Mouse (Mus musculus): ENCODE results near the gene Clec2l.

Clec2l gene

DNA sequence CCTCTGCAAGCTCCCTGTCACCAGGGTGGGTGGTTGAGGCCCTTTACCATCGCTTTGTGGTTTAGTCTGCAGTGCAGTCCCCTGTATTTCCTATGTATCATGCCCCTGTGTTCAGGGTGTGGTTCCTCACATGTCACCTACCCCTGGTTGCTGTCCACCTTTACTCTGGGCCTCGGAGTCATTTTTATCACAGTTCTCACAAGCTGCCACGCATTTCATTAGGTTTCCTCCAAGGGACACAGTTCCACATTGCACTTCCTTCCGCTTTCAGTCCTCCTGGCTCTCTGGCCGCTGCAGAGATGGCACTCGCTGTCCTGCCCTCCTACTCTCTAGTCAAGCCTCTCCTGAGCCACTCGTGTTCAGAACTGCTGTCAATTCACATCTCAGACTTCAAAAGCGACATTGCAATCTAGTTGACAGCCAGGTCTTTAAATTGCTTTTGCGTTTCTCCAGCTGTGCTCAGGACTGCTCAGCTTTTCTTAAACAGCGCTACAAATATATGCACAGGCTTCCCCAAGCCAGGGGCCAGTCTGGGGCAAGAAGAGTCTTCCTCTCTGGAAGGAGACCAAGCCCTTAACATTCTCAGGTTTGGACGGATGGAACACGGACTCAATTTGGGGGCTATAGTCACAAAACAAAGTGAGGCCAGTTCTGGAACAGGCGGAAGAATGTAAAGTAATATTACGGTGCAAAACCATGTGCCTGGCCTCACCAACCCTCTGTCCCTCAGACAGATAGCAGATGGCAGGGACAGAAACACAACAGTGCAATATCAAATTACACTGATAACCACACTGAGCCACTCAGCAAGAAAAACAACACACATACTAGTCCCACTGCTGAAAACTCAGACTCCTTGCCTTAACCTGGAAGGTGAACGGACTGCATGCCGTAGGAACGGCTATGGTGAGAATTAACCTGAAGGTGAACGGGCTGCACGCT lies 51.4 kb downstream of the Clec2l start:
- DNase-seq (ENCODE audit: extremely low spot score, low read depth, low spot score) = no peak

DNA sequence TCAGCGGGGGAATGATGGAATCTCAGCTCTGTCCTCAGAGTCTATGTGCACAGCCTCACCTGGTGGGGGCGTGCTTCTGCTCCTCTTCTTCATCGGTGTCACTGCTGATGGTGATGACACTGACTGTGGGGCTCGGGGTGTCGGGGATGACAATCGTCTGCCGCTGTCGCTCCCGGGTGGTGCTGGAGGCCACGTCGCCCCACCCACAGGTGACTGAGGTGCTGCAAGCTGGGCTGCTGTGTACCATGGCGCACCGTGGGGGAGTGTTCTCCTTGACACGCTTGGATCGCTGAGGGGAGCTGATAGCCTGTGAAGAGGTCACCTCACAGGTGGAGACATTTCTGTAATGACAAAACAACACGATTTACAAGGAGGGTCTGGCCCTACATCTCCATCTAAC lies 53.0 kb downstream of the Clec2l start:
- no peak for DNase-seq (ENCODE audit: extremely low spot score, low read depth, low spot score)

DNA sequence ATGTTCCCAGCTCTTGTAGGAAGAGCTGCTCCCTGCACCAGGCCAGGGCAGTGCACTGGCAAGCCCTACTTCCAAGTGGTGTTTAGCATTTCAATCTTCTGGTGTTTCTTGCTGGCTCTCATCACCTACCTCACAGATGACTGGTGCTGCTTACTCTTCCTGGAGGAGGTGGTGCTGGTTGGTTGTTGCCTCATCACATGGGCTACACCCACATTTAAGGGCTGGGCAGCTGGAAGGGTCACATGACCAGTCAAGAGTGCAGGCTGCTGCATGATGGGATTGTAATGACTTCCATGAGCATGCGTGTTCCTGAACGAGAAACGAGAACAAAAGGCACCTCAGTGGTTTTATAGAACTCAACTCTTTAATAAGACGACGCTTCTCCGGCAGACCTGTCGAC lies 55.8 kb downstream of the Clec2l start:
- no peak for DNase-seq (ENCODE audit: extremely low spot score, low read depth, low spot score)

DNA sequence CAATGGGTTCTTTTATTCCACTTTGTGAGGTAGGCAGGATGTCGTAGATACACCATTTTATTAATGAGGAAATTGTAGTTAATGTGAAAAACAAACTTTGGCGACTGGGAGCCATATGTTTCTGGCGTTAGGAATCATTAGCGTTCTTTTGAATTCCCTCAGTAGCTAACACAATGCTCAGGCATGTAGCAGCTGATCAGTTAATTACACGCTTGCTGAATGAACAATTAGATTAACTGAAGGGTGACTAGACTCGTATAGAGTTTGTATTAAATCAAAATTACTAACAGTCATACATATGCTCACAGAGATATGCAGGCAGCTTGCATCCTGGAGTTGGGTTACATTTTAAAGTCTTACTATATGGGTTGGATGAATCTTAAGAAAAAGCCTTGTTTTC lies 56.4 kb downstream of the Clec2l start:
- DNase-seq (ENCODE audit: extremely low spot score, low read depth, low spot score) = no peak

DNA sequence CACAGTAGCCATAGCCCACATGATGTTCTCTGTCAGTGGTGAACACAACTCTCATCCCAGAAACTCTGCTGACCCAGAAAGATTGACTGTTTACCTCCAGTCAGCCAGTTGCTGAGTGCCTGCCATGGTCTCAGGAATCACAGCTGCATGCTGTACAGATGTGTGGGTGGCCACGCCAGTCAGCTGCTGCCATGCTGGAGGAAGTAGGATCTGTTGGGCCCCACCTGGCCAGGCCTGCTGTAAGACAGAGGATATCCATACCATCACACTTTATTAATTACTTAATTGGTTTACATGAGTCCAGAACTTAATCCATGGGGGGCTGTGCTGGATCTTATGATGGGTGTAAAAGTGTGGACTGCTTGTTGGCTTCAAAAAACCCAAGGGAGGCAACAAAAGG lies 58.5 kb downstream of the Clec2l start:
- DNase-seq (ENCODE audit: extremely low spot score, low read depth, low spot score) = no peak

DNA sequence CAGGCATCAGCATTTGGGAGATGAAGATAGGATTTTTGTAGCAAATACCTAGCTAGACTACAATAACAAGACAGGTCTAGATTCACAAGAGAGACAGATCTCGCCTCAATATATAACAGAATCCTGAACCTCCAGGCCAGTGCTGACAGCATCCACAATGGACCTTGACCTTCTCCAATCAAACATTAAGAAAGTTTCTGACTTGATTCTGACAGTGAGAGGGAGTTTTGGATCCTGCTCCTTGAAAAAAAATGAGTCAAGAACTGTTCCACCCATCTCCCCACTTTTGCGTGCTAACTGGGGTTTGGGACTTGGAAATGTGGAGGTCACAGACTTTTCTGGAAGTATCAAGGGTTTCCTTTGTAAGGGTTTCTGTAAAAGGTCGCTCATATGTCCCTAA lies 62.6 kb downstream of the Clec2l start:
- DNase-seq (ENCODE audit: extremely low spot score, low read depth, low spot score) = no peak

Measured in hindlimb bud, embryonic 11.5 days (tissue).